Comparison of ENCODE assay signal across 9 mouse cellular contexts in the genomic region with DNA sequence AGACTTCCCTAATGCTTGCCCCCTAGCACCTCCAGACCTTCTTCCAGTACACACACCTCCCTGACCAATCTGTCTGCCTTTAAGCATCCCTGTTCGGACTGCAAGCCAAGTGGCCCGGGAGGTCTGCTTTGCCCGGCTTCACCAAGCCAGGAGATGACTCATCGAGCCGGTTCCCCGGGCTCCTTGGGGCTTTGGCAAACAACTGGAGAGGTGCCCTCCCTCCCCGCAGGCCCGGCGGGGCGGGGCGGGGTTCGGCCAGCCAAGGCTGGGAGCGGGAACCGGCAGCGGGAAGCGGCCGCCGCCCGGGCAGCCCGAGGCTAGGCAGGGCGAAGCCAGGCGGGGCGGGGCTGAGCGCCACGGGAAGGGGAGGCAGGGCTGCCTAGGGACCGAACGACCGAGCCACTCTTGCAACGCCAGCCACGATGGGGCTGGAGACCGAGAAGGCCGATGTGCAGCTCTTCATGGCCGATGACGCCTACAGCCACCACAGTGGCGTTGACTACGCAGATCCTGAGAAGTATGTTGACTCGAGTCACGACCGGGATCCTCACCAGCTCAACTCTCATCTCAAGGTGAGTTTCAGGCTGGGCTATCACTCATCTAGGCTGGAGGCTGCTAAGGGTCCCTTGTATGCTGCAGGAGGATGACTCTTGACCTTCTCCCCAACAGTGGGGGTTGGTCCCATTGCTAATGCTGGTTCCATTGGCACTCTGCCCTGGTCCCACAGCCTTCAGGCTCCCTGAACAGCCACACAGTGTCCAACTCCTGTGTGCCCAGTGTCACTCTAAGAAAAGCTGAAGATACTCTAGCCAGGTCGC. TPM values are rescaled to one million over a fixed set of nuclear protein-coding genes. Genes with fewer than 3 reads are reported as not detected.
A peak's percentile ranks its signal among the peaks of the same experiment; 100 is the strongest.
DNase-seq lines count a peak whose midpoint lies in the region; ATAC-seq and TF ChIP-seq lines count a peak whose summit lies in the region.
"Had no signal": no experiment of that assay in that cellular context is flagged by ENCODE, and none has a peak within 500 bp of the region (broad histone marks: within the 10 kb centered on the region; RNA-seq: fewer than 3 reads in every experiment).

Cav2 (plus strand) TSS at position 247 of the 818 bp plus-strand sequence.

- H3K4me2 ChIP-seq in heart, embryonic 11.5 days: peak within 1 kb of the TSS; percentile 85
- peak within 1 kb of the TSS; percentile 91 for H3K4me2 ChIP-seq in kidney, embryonic 15.5 days
- H3K4me2 ChIP-seq in midbrain, postnatal 0 days (ENCODE audit: low read depth, low read length, poor library complexity, severe bottlenecking): peak within 1 kb of the TSS; percentile 74

- under 1% methylated on average over 40 of the region's 40 CpGs for WGBS in heart, embryonic 11.5 days (ENCODE audit: insufficient replicate concordance)
- 2% methylated on average over 40 of the region's 40 CpGs for WGBS in kidney, embryonic 15.5 days
- WGBS in midbrain, postnatal 0 days: 1% methylated on average over 35 of the region's 40 CpGs

- H3K4me3 ChIP-seq in bone marrow macrophage, adult 2 months (ENCODE audit: insufficient read depth, low read length): peak within 1 kb of the TSS; percentile 74
- H3K4me3 ChIP-seq in heart, embryonic 11.5 days (ENCODE audit: low read depth, low read length): peak within 1 kb of the TSS; percentile 48
- peak within 1 kb of the TSS; percentile 59 for H3K4me3 ChIP-seq in kidney, embryonic 15.5 days (replicated peaks)
- H3K4me3 ChIP-seq in midbrain, postnatal 0 days (ENCODE audit: low read depth, low read length): peak within 1 kb of the TSS; percentile 45

- no peaks in the 10 kb centered on the region for H3K36me3 ChIP-seq in heart, embryonic 11.5 days (ENCODE audit: control insufficient read depth, insufficient read depth, low read length)
- H3K36me3 ChIP-seq in kidney, embryonic 15.5 days: no peaks in the 10 kb centered on the region
- H3K36me3 ChIP-seq in midbrain, postnatal 0 days (ENCODE audit: insufficient read depth, low read length): no peaks in the 10 kb centered on the region
- H3K36me3 ChIP-seq: G1E had no signal

- peak within 1 kb of the TSS; percentile 67 for H3K9ac ChIP-seq in heart, embryonic 11.5 days (ENCODE audit: low read depth, low read length)
- peak within 1 kb of the TSS; percentile 54 for H3K9ac ChIP-seq in kidney, embryonic 15.5 days
- peak within 1 kb of the TSS; percentile 46 for H3K9ac ChIP-seq in midbrain, postnatal 0 days (replicated peaks; ENCODE audit: low read length, poor library complexity, severe bottlenecking)

- peaks cover 33% of the 10 kb centered on the region for H3K4me1 ChIP-seq in bone marrow macrophage, adult 2 months (ENCODE audit: control insufficient read depth, insufficient read depth, low read length)
- H3K4me1 ChIP-seq in heart, embryonic 11.5 days (ENCODE audit: control insufficient read depth, insufficient read depth, low read length): no peaks in the 10 kb centered on the region
- peaks cover 21% of the 10 kb centered on the region for H3K4me1 ChIP-seq in kidney, embryonic 15.5 days
- no peaks in the 10 kb centered on the region for H3K4me1 ChIP-seq in midbrain, postnatal 0 days (ENCODE audit: insufficient read depth, low read length)

- no peaks in the 10 kb centered on the region for H3K9me3 ChIP-seq in heart, embryonic 11.5 days (replicated peaks; ENCODE audit: control insufficient read depth, low read length)
- H3K9me3 ChIP-seq in kidney, embryonic 15.5 days (replicated peaks): no peaks in the 10 kb centered on the region
- no peaks in the 10 kb centered on the region for H3K9me3 ChIP-seq in midbrain, postnatal 0 days (ENCODE audit: low read length)
- H3K9me3 ChIP-seq: G1E had no signal

- peak; percentile 79 for ATAC-seq in heart, embryonic 11.5 days (replicated peaks; ENCODE audit: insufficient number of reproducible peaks, low FRiP score, low TSS enrichment)
- ATAC-seq in kidney, embryonic 15.5 days (replicated peaks; ENCODE audit: low FRiP score): peak; percentile 95
- peak; percentile 83 for ATAC-seq in midbrain, postnatal 0 days (ENCODE audit: low FRiP score)

- H3K27ac ChIP-seq in bone marrow macrophage, adult 2 months (ENCODE audit: insufficient read depth, low read depth, low read length): peak within 1 kb of the TSS; percentile 86
- peak within 1 kb of the TSS; percentile 71 for H3K27ac ChIP-seq in heart, embryonic 11.5 days (ENCODE audit: low read depth, low read length)
- H3K27ac ChIP-seq in kidney, embryonic 15.5 days: peak within 1 kb of the TSS; percentile 78
- no peak within 1 kb of the TSS for H3K27ac ChIP-seq in midbrain, postnatal 0 days (ENCODE audit: low read depth, low read length)

- peak; percentile 94 for DNase-seq in 3T3-L1 (ENCODE audit: low read depth, low spot score)
- peak; percentile 75 for DNase-seq in fat pad, adult 2 months (ENCODE audit: extremely low read depth, low read depth, low spot score)
- DNase-seq in liver: peak; percentile 51
- peak; percentile 50 for DNase-seq in midbrain, postnatal 0 days (ENCODE audit: low spot score)
- peak; percentile 27 to 30 for DNase-seq in spleen, postnatal 36 days (ENCODE audit: low spot score in 2 of 2)

- TF ChIP-seq CTCF in bone marrow macrophage, adult 2 months (IDR thresholded peaks at IDR 0.05; ENCODE audit: low read depth, low read length): no peak
- TF ChIP-seq CTCF in midbrain, postnatal 0 days (IDR thresholded peaks at IDR 0.05): no peak

- H3K27me3 ChIP-seq in heart, embryonic 11.5 days (ENCODE audit: control insufficient read depth, insufficient read depth, low read length): peaks cover 3% of the 10 kb centered on the region; the same call in 1 of the 2 replicates
- peaks cover 6% of the 10 kb centered on the region for H3K27me3 ChIP-seq in kidney, embryonic 15.5 days
- no peaks in the 10 kb centered on the region; the same call in 1 of the 2 replicates for H3K27me3 ChIP-seq in midbrain, postnatal 0 days (ENCODE audit: insufficient read depth, low read length)

- TF ChIP-seq POLR2A in bone marrow macrophage, adult 2 months (IDR thresholded peaks at IDR 0.05; ENCODE audit: borderline replicate concordance, low read depth, low read length): no peak

RNA-seq across cellular contexts. Expression of gene Cav2, which starts in this region (rescaled TPM):
- 66.4 and 70.8 TPM in 2 replicates for polyA plus RNA-seq in bone marrow macrophage, adult 2 months (2012; ENCODE audit: insufficient read depth, insufficient read length, missing spikeins)
- 13.7 and 15.9 TPM in 2 replicates for polyA plus RNA-seq in heart, embryonic 11.5 days (2014; fragmentation: Nextera tagmentation; extraction: Ambion mirVana)
- polyA plus RNA-seq in kidney, embryonic 15.5 days (2015; fragmentation: Nextera tagmentation; extraction: Ambion mirVana): 32.2 and 32.3 TPM in 2 replicates
- 16.3 and 18.6 TPM in 2 replicates for total RNA-seq in midbrain, postnatal 0 days (2014; rRNA removed)
- polyA plus RNA-seq in midbrain, postnatal 0 days (2015; fragmentation: Nextera tagmentation; extraction: Ambion mirVana): 17.0 and 19.2 TPM in 2 replicates
- polyA plus RNA-seq: G1E had no signal

Comparison
In these comparisons a context has a peak if more than half of its experiments do, and no peak if none do; other contexts are left out.
1. DNase-seq: peak in every context shown above with its lines; median percentile 94 in 3T3-L1; 75 in fat pad, adult 2 months; 51 in liver; 50 in midbrain, postnatal 0 days; 28 in spleen, postnatal 36 days.